Comparison of ENCODE assay signal across 26 mouse cellular contexts in genomic region chr2:118526545-118526944, GRCm38 (mm10). TPM values are rescaled to one million over a fixed set of nuclear protein-coding genes. Genes with fewer than 3 reads are reported as not detected.
DNase-seq lines count a peak whose midpoint lies in the region; ATAC-seq lines count a peak whose summit lies in the region.
"Had no signal": no experiment of that assay in that cellular context is flagged by ENCODE, and none has a peak within 500 bp of the region (broad histone marks: within the 10 kb centered on the region; RNA-seq: fewer than 3 reads in every experiment).

No protein-coding gene starts in this region.

- H3K4me1 ChIP-seq in midbrain, embryonic 11.5 days (ENCODE audit: control insufficient read depth, insufficient read depth, low read length) = peaks cover 25% of the 10 kb centered on the region
- H3K4me1 ChIP-seq in midbrain, embryonic 10.5 days = peaks cover 57% of the 10 kb centered on the region
- H3K4me1 ChIP-seq in neural tube, embryonic 15.5 days = peaks cover 27% of the 10 kb centered on the region

- H3K4me3 ChIP-seq in midbrain, embryonic 11.5 days (ENCODE audit: low read depth, low read length) = no peak overlapping the region
- no peak overlapping the region for H3K4me3 ChIP-seq in midbrain, embryonic 10.5 days
- H3K4me3 ChIP-seq in neural tube, embryonic 15.5 days (replicated peaks) = no peak overlapping the region
- H3K4me3 ChIP-seq: embryonic facial prominence, embryonic 13.5 days; embryonic facial prominence, embryonic 15.5 days; erythroblast, embryonic 14.5 days; forebrain, embryonic 10.5 days; forebrain, embryonic 12.5 days had no signal

- DNase-seq in midbrain, embryonic 11.5 days (ENCODE audit: low spot score, missing footprints) = peak; percentile 10
- no peak for DNase-seq in midbrain, embryonic 10.5 days (ENCODE audit: low spot score)
- no peak for DNase-seq in urinary bladder, adult 18-20 months (ENCODE audit: low spot score in 2 of 2)
- no peak for DNase-seq in urinary bladder, postnatal 10 days (ENCODE audit: low spot score)
- DNase-seq: adrenal gland, adult 2 months; adrenal gland, postnatal 10 days; adrenal gland, postnatal 25 days; cerebellum, adult 11 months; cerebellum, adult 18-20 months; cerebellum, adult 8-10 months; cerebellum, adult 9-11 months; cerebellum, postnatal 14 days; cerebellum, postnatal 36 days; embryo, embryonic 11 days had no signal

- WGBS in midbrain, embryonic 11.5 days = 92% methylated on average over 5 of the region's 5 CpGs
- 86% methylated on average over 5 of the region's 5 CpGs for WGBS in midbrain, embryonic 10.5 days
- 90% methylated on average over 5 of the region's 5 CpGs for WGBS in neural tube, embryonic 15.5 days

- no peak overlapping the region for H3K9ac ChIP-seq in midbrain, embryonic 11.5 days (ENCODE audit: low read length)
- no peak overlapping the region for H3K9ac ChIP-seq in neural tube, embryonic 15.5 days (replicated peaks)
- H3K9ac ChIP-seq: embryonic facial prominence, embryonic 13.5 days; embryonic facial prominence, embryonic 15.5 days; forebrain, embryonic 12.5 days had no signal

- H3K27me3 ChIP-seq in midbrain, embryonic 11.5 days (ENCODE audit: control insufficient read depth, insufficient read depth, low read length) = no peaks in the 10 kb centered on the region
- H3K27me3 ChIP-seq in midbrain, embryonic 10.5 days (ENCODE audit: low read depth, poor library complexity, severe bottlenecking) = no peaks in the 10 kb centered on the region
- no peaks in the 10 kb centered on the region for H3K27me3 ChIP-seq in neural tube, embryonic 15.5 days (replicated peaks)
- H3K27me3 ChIP-seq: embryonic facial prominence, embryonic 13.5 days; embryonic facial prominence, embryonic 15.5 days; forebrain, embryonic 12.5 days; Patski had no signal

- no peak overlapping the region for H3K27ac ChIP-seq in midbrain, embryonic 11.5 days (ENCODE audit: low read depth, low read length)
- no peak overlapping the region for H3K27ac ChIP-seq in midbrain, embryonic 10.5 days (replicated peaks)
- H3K27ac ChIP-seq in neural tube, embryonic 15.5 days (replicated peaks) = no peak overlapping the region
- H3K27ac ChIP-seq: embryonic facial prominence, embryonic 13.5 days; embryonic facial prominence, embryonic 15.5 days; forebrain, embryonic 12.5 days had no signal

- H3K36me3 ChIP-seq in midbrain, embryonic 11.5 days (ENCODE audit: control insufficient read depth, insufficient read depth, low read length) = no peaks in the 10 kb centered on the region
- H3K36me3 ChIP-seq in midbrain, embryonic 10.5 days = peaks cover 1% of the 10 kb centered on the region
- no peaks in the 10 kb centered on the region for H3K36me3 ChIP-seq in neural tube, embryonic 15.5 days
- H3K36me3 ChIP-seq: embryonic facial prominence, embryonic 15.5 days; forebrain, embryonic 12.5 days; G1E had no signal

- ATAC-seq in midbrain, embryonic 11.5 days (ENCODE audit: low FRiP score) = no peak
- ATAC-seq in CD4-positive, CD25-positive, alpha-beta regulatory T cell, adult 4 months = peak; percentile 64
- ATAC-seq in activated CD4-positive, CD25-positive, alpha-beta regulatory T cell, adult 4 months = peak; percentile 32
- no peak for ATAC-seq in neural tube, embryonic 15.5 days (ENCODE audit: low FRiP score)
- ATAC-seq: forebrain, embryonic 14.5 days; forebrain, embryonic 16.5 days; Patski had no signal

- H3K9me3 ChIP-seq in midbrain, embryonic 11.5 days (ENCODE audit: control insufficient read depth, low read length) = no peaks in the 10 kb centered on the region
- no peaks in the 10 kb centered on the region for H3K9me3 ChIP-seq in midbrain, embryonic 10.5 days (replicated peaks)
- H3K9me3 ChIP-seq in neural tube, embryonic 15.5 days (replicated peaks) = no peaks in the 10 kb centered on the region
- H3K9me3 ChIP-seq: embryonic facial prominence, embryonic 13.5 days; embryonic facial prominence, embryonic 15.5 days; forebrain, embryonic 10.5 days; forebrain, embryonic 12.5 days; G1E had no signal

- no peak overlapping the region for H3K4me2 ChIP-seq in midbrain, embryonic 11.5 days
- H3K4me2 ChIP-seq in neural tube, embryonic 15.5 days = no peak overlapping the region
- H3K4me2 ChIP-seq: embryonic facial prominence, embryonic 13.5 days; embryonic facial prominence, embryonic 15.5 days; forebrain, embryonic 12.5 days had no signal

RNA-seq across cellular contexts. Expression of gene Bmf, which starts 22.9 kb away (rescaled TPM):
- 1.8 and 2.8 TPM in 2 replicates for polyA plus RNA-seq in midbrain, embryonic 11.5 days (2014; fragmentation: Nextera tagmentation; extraction: Ambion mirVana)
- polyA plus RNA-seq in midbrain, embryonic 10.5 days (2016; fragmentation: Nextera tagmentation; extraction: Ambion mirVana) = 2.9 and 3.0 TPM in 2 replicates
- polyA plus RNA-seq in CD4-positive, CD25-positive, alpha-beta regulatory T cell, adult 4 months (2017; shearing (Covaris generic)) = 1 to 10 TPM; 1.3 to 4.2 TPM
- polyA plus RNA-seq in activated CD4-positive, CD25-positive, alpha-beta regulatory T cell, adult 4 months (2017; shearing (Covaris generic)) = under 1 TPM; 0.18 to 0.19 TPM
- 2.0 and 3.6 TPM in 2 replicates for polyA plus RNA-seq in neural tube, embryonic 15.5 days (2015; fragmentation: Nextera tagmentation; extraction: Ambion mirVana)
- polyA plus RNA-seq: G1E had no signal

RNA-seq across cellular contexts. Expression of gene Srp14, which starts 47.0 kb away (rescaled TPM):
- polyA plus RNA-seq in midbrain, embryonic 11.5 days (2014; fragmentation: Nextera tagmentation; extraction: Ambion mirVana) = 281 and 293 TPM in 2 replicates
- polyA plus RNA-seq in midbrain, embryonic 10.5 days (2016; fragmentation: Nextera tagmentation; extraction: Ambion mirVana) = 261 and 272 TPM in 2 replicates
- polyA plus RNA-seq in CD4-positive, CD25-positive, alpha-beta regulatory T cell, adult 4 months (2017; shearing (Covaris generic)) = 100 to 1,000 TPM; 272 to 283 TPM
- 100 to 1,000 TPM; 294 to 327 TPM for polyA plus RNA-seq in activated CD4-positive, CD25-positive, alpha-beta regulatory T cell, adult 4 months (2017; shearing (Covaris generic))
- 317 and 351 TPM in 2 replicates for polyA plus RNA-seq in neural tube, embryonic 15.5 days (2015; fragmentation: Nextera tagmentation; extraction: Ambion mirVana)

Comparison
In these comparisons a context has a peak if more than half of its experiments do, and no peak if none do; other contexts are left out.
1. ATAC-seq: peak in CD4-positive, CD25-positive, alpha-beta regulatory T cell, adult 4 months (single experiment) and activated CD4-positive, CD25-positive, alpha-beta regulatory T cell, adult 4 months (single experiment); none in midbrain, embryonic 11.5 days (single experiment) and neural tube, embryonic 15.5 days (single experiment).